Mouse (Mus musculus): ENCODE measurements around the gene Epha8. TPM values are rescaled to one million over a fixed set of nuclear protein-coding genes. Genes with fewer than 3 reads are reported as not detected.
A peak's percentile ranks its signal among the peaks of the same experiment; 100 is the strongest.

Gene Epha8
- polyA plus RNA-seq (2016; fragmentation: Nextera tagmentation; extraction: Ambion mirVana): 6.6 and 7.2 TPM in 2 replicates

- Histone ChIP-seq H3K9me3 (no peaks in the 10 kb centered on the region), H3K4me2 (replicated peaks) (peak within 1 kb of the TSS; percentile 80), H3K4me3 (peak within 1 kb of the TSS; percentile 49), H3K27ac (no peak within 1 kb of the TSS), H3K4me1 (peaks cover 26% of the 10 kb centered on the region), H3K9ac (peak within 1 kb of the TSS; percentile 61), H3K36me3 (no peaks in the 10 kb centered on the region), H3K27me3 (replicated peaks) (peaks cover 56% of the 10 kb centered on the region)
- WGBS: 1% methylated on average over 49 of the region's 75 CpGs
- ATAC-seq (ENCODE audit: low FRiP score, low read depth): peak; percentile 19; the same call in 1 of the 2 replicates
Observed at GRCm38 (mm10) chr4:136956751-136957446, at the start of gene Epha8. Gene Epha8, minus strand, starts transcription at chr4:136956816.

- Histone ChIP-seq H3K4me2 (replicated peaks) (no peak overlapping the region), H3K27ac (no peak overlapping the region), H3K27me3 (replicated peaks) (no peaks in the 10 kb centered on the region), H3K9ac (no peak overlapping the region), H3K36me3 (peaks cover 27% of the 10 kb centered on the region; the same call in 1 of the 2 replicates), H3K9me3 (no peaks in the 10 kb centered on the region), H3K4me1 (peaks cover 7% of the 10 kb centered on the region; the same call in 1 of the 2 replicates), H3K4me3 (no peak overlapping the region)
- no peak for ATAC-seq (ENCODE audit: low FRiP score, low read depth)
- 94% methylated on average over 3 of the region's 3 CpGs for WGBS
Observed at GRCm38 (mm10) chr4:137001825-137002224, 45.2 kb upstream of the Epha8 start.

GRCm38 (mm10) chr4:137001020-137001419 lies 44.4 kb upstream of the Epha8 start:
- no peak for ATAC-seq (ENCODE audit: low FRiP score, low read depth)
- no peak overlapping the region for H3K9ac ChIP-seq
- no peaks in the 10 kb centered on the region for H3K27me3 ChIP-seq (replicated peaks)
- H3K4me2 ChIP-seq (replicated peaks): no peak overlapping the region
- no peaks in the 10 kb centered on the region for H3K9me3 ChIP-seq
- no peak overlapping the region for H3K4me3 ChIP-seq
- 89% methylated on average over 7 of the region's 7 CpGs for WGBS
- H3K4me1 ChIP-seq: peaks cover 7% of the 10 kb centered on the region; the same call in 1 of the 2 replicates
- no peak overlapping the region for H3K27ac ChIP-seq
- peaks cover 27% of the 10 kb centered on the region; the same call in 1 of the 2 replicates for H3K36me3 ChIP-seq

- Histone ChIP-seq H3K4me3 (no peak overlapping the region), H3K27ac (no peak overlapping the region), H3K9me3 (no peaks in the 10 kb centered on the region), H3K4me2 (replicated peaks) (no peak overlapping the region), H3K27me3 (replicated peaks) (no peaks in the 10 kb centered on the region), H3K36me3 (peaks cover 52% of the 10 kb centered on the region), H3K4me1 (no peaks in the 10 kb centered on the region), H3K9ac (no peak overlapping the region)
- 85% methylated on average over 7 of the region's 7 CpGs for WGBS
- no peak for ATAC-seq (ENCODE audit: low FRiP score, low read depth)
Observed at GRCm38 (mm10) chr4:136998371-136998770, 41.8 kb upstream of the Epha8 start.

- 93% methylated on average over 12 of the region's 12 CpGs for WGBS
- peaks cover 55% of the 10 kb centered on the region for H3K36me3 ChIP-seq
- H3K9ac ChIP-seq: no peak overlapping the region
Observed at GRCm38 (mm10) chr4:136997723-136998345, 41.2 kb upstream of the Epha8 start.

GRCm38 (mm10) chr4:136996933-136997332 lies 40.3 kb upstream of the Epha8 start:
- H3K4me3 ChIP-seq: no peak overlapping the region
- WGBS: 72% methylated on average over 7 of the region's 7 CpGs
- no peak for ATAC-seq (ENCODE audit: low FRiP score, low read depth)
- no peaks in the 10 kb centered on the region for H3K9me3 ChIP-seq
- H3K4me2 ChIP-seq (replicated peaks): no peak overlapping the region
- H3K9ac ChIP-seq: no peak overlapping the region
- no peaks in the 10 kb centered on the region for H3K27me3 ChIP-seq (replicated peaks)
- no peak overlapping the region for H3K27ac ChIP-seq
- H3K36me3 ChIP-seq: peaks cover 55% of the 10 kb centered on the region
- H3K4me1 ChIP-seq: no peaks in the 10 kb centered on the region

More at GRCm38 (mm10) chr4:136997723-136998345, 41.2 kb upstream of the Epha8 start:
- no peak overlapping the region for H3K27ac ChIP-seq
- no peak for ATAC-seq (ENCODE audit: low FRiP score, low read depth)
- H3K9me3 ChIP-seq: no peaks in the 10 kb centered on the region
- no peaks in the 10 kb centered on the region for H3K27me3 ChIP-seq (replicated peaks)
- no peaks in the 10 kb centered on the region for H3K4me1 ChIP-seq
- no peak overlapping the region for H3K4me2 ChIP-seq (replicated peaks)
- H3K4me3 ChIP-seq: no peak overlapping the region

GRCm38 (mm10) chr4:136995361-136995760 lies 38.7 kb upstream of the Epha8 start:
- 93% methylated on average over 14 of the region's 14 CpGs for WGBS

GRCm38 (mm10) chr4:136981993-136982695 lies 25.5 kb upstream of the Epha8 start:
- Histone ChIP-seq H3K4me2 (replicated peaks) (no peak overlapping the region), H3K27me3 (replicated peaks) (no peaks in the 10 kb centered on the region), H3K4me3 (no peak overlapping the region), H3K9me3 (no peaks in the 10 kb centered on the region), H3K9ac (0 out of 2 replicates have a peak overlapping the region, but pooled peaks have one; percentile 13), H3K36me3 (peaks cover 17% of the 10 kb centered on the region), H3K4me1 (peaks cover 16% of the 10 kb centered on the region), H3K27ac (no peak overlapping the region)
- no peak for ATAC-seq (ENCODE audit: low FRiP score, low read depth)
- WGBS: 40% methylated on average over 9 of the region's 9 CpGs

More at GRCm38 (mm10) chr4:136995361-136995760, 38.7 kb upstream of the Epha8 start:
- no peak overlapping the region for H3K27ac ChIP-seq
- no peaks in the 10 kb centered on the region for H3K27me3 ChIP-seq (replicated peaks)
- no peak for ATAC-seq (ENCODE audit: low FRiP score, low read depth)
- no peak overlapping the region for H3K9ac ChIP-seq
- no peak overlapping the region for H3K4me3 ChIP-seq
- H3K4me2 ChIP-seq (replicated peaks): no peak overlapping the region
- H3K36me3 ChIP-seq: peaks cover 62% of the 10 kb centered on the region
- H3K4me1 ChIP-seq: no peaks in the 10 kb centered on the region
- H3K9me3 ChIP-seq: no peaks in the 10 kb centered on the region

- WGBS: 7% methylated on average over 12 of the region's 12 CpGs
- no peaks in the 10 kb centered on the region for H3K27me3 ChIP-seq (replicated peaks)
- H3K27ac ChIP-seq: no peak overlapping the region
- H3K4me2 ChIP-seq (replicated peaks): no peak overlapping the region
- no peaks in the 10 kb centered on the region for H3K9me3 ChIP-seq
- peak; percentile 41; the same call in 1 of the 2 replicates for ATAC-seq (ENCODE audit: low FRiP score, low read depth)
- peaks cover 10% of the 10 kb centered on the region for H3K36me3 ChIP-seq
- H3K9ac ChIP-seq: 0 out of 2 replicates have a peak overlapping the region, but pooled peaks have one; percentile 14
- H3K4me1 ChIP-seq: peaks cover 16% of the 10 kb centered on the region
- H3K4me3 ChIP-seq: no peak overlapping the region
Observed at GRCm38 (mm10) chr4:136981347-136981746, 24.7 kb upstream of the Epha8 start.

GRCm38 (mm10) chr4:136980921-136981320 lies 24.3 kb upstream of the Epha8 start:
- Histone ChIP-seq H3K4me1 (peaks cover 16% of the 10 kb centered on the region), H3K4me3 (no peak overlapping the region), H3K27me3 (replicated peaks) (no peaks in the 10 kb centered on the region), H3K4me2 (replicated peaks) (no peak overlapping the region), H3K27ac (no peak overlapping the region), H3K9ac (0 out of 2 replicates have a peak overlapping the region, but pooled peaks have one; percentile 14), H3K9me3 (no peaks in the 10 kb centered on the region), H3K36me3 (peaks cover 7% of the 10 kb centered on the region; the same call in 1 of the 2 replicates)
- 74% methylated on average over 4 of the region's 4 CpGs for WGBS
- no peak for ATAC-seq (ENCODE audit: low FRiP score, low read depth)

- 67% methylated on average over 8 of the region's 8 CpGs for WGBS
Observed at GRCm38 (mm10) chr4:136977244-136977643, 20.6 kb upstream of the Epha8 start.

GRCm38 (mm10) chr4:136970939-136971338 lies 14.3 kb upstream of the Epha8 start:
- H3K9me3 ChIP-seq: no peaks in the 10 kb centered on the region
- H3K9ac ChIP-seq: no peak overlapping the region
- no peak overlapping the region for H3K4me3 ChIP-seq
- no peak; the same call in 1 of the 2 replicates for ATAC-seq (ENCODE audit: low FRiP score, low read depth)
- 7% methylated on average over 6 of the region's 6 CpGs for WGBS
- peaks cover 33% of the 10 kb centered on the region for H3K4me1 ChIP-seq
- peaks cover 19% of the 10 kb centered on the region for H3K27me3 ChIP-seq (replicated peaks)
- H3K36me3 ChIP-seq: no peaks in the 10 kb centered on the region
- H3K27ac ChIP-seq: no peak overlapping the region
- H3K4me2 ChIP-seq (replicated peaks): no peak overlapping the region

More at GRCm38 (mm10) chr4:136977244-136977643, 20.6 kb upstream of the Epha8 start:
- no peak overlapping the region for H3K27ac ChIP-seq
- H3K4me2 ChIP-seq (replicated peaks): no peak overlapping the region
- H3K36me3 ChIP-seq: no peaks in the 10 kb centered on the region
- peaks cover 14% of the 10 kb centered on the region for H3K4me1 ChIP-seq
- no peaks in the 10 kb centered on the region for H3K27me3 ChIP-seq (replicated peaks)
- H3K9me3 ChIP-seq: no peaks in the 10 kb centered on the region
- no peak overlapping the region for H3K4me3 ChIP-seq
- no peak overlapping the region for H3K9ac ChIP-seq
- ATAC-seq (ENCODE audit: low FRiP score, low read depth): no peak

Measured in neural tube, embryonic 12.5 days (tissue).